ENCODE assay signal across 10 mouse cellular contexts in genomic region chr5:132186221-132186620, GRCm38 (mm10).
DNase-seq lines count a peak whose midpoint lies in the region; ATAC-seq and TF ChIP-seq lines count a peak whose summit lies in the region.
"Had no signal": no experiment of that assay in that cellular context is flagged by ENCODE, and none has a peak within 500 bp of the region (broad histone marks: within the 10 kb centered on the region; RNA-seq: fewer than 3 reads in every experiment).

No protein-coding gene starts in this region.

- H3K27me3 ChIP-seq in kidney, embryonic 16.5 days (ENCODE audit: insufficient read depth, low read length) = no peaks in the 10 kb centered on the region
- no peaks in the 10 kb centered on the region for H3K27me3 ChIP-seq in embryonic facial prominence, embryonic 11.5 days (ENCODE audit: control insufficient read depth, insufficient read depth, low read length)
- H3K27me3 ChIP-seq in forebrain, embryonic 13.5 days = no peaks in the 10 kb centered on the region
- no peaks in the 10 kb centered on the region for H3K27me3 ChIP-seq in limb, embryonic 14.5 days (ENCODE audit: control insufficient read depth, insufficient read depth, low read length)

- peak overlapping the region; percentile 63 for H3K27ac ChIP-seq in kidney, embryonic 16.5 days (ENCODE audit: low read length)
- H3K27ac ChIP-seq in embryonic facial prominence, embryonic 11.5 days (replicated peaks; ENCODE audit: low read depth, low read length) = 0 out of 2 replicates have a peak overlapping the region, but pooled peaks have one; percentile 23
- H3K27ac ChIP-seq in forebrain, embryonic 13.5 days = peak overlapping the region; percentile 23
- H3K27ac ChIP-seq in limb, embryonic 14.5 days (replicated peaks; ENCODE audit: low read depth, low read length) = no peak overlapping the region

- no peak overlapping the region for H3K4me3 ChIP-seq in kidney, embryonic 16.5 days (ENCODE audit: low read length)
- no peak overlapping the region for H3K4me3 ChIP-seq in embryonic facial prominence, embryonic 11.5 days (ENCODE audit: low read depth, low read length)
- no peak overlapping the region for H3K4me3 ChIP-seq in forebrain, embryonic 13.5 days
- no peak overlapping the region for H3K4me3 ChIP-seq in limb, embryonic 14.5 days (replicated peaks; ENCODE audit: low read length)

- no peaks in the 10 kb centered on the region for H3K9me3 ChIP-seq in kidney, embryonic 16.5 days (ENCODE audit: low read length)
- H3K9me3 ChIP-seq in embryonic facial prominence, embryonic 11.5 days (replicated peaks; ENCODE audit: control insufficient read depth, low read length) = no peaks in the 10 kb centered on the region
- no peaks in the 10 kb centered on the region for H3K9me3 ChIP-seq in forebrain, embryonic 13.5 days (replicated peaks)
- H3K9me3 ChIP-seq in limb, embryonic 14.5 days (ENCODE audit: control insufficient read depth, low read length) = no peaks in the 10 kb centered on the region

- no peak for DNase-seq in kidney, postnatal 10 days
- peak; percentile 72 for DNase-seq in embryonic facial prominence, embryonic 11.5 days (ENCODE audit: low spot score)
- no peak for DNase-seq in limb, embryonic 14.5 days (ENCODE audit: low spot score)
- DNase-seq in ovary, postnatal 36 days (ENCODE audit: low spot score) = no peak
- DNase-seq in cerebellum, postnatal 10 days = no peak
- DNase-seq: cerebellum, adult 8-10 months; kidney, postnatal 36 days had no signal

- peak overlapping the region; percentile 26 for H3K4me2 ChIP-seq in kidney, embryonic 16.5 days (replicated peaks; ENCODE audit: low read depth, low read length)
- no peak overlapping the region for H3K4me2 ChIP-seq in embryonic facial prominence, embryonic 11.5 days (ENCODE audit: low read depth, low read length)
- peak overlapping the region; percentile 1; the same call in 1 of the 2 replicates for H3K4me2 ChIP-seq in forebrain, embryonic 13.5 days
- 0 out of 2 replicates have a peak overlapping the region, but pooled peaks have one; percentile 4 for H3K4me2 ChIP-seq in limb, embryonic 14.5 days (replicated peaks; ENCODE audit: low read depth, low read length, severe bottlenecking)

- WGBS in kidney, embryonic 16.5 days = 6% methylated on average over 7 of the region's 7 CpGs
- 3% methylated on average over 7 of the region's 7 CpGs for WGBS in embryonic facial prominence, embryonic 11.5 days
- 9% methylated on average over 7 of the region's 7 CpGs for WGBS in forebrain, embryonic 13.5 days
- 41% methylated on average over 7 of the region's 7 CpGs for WGBS in limb, embryonic 14.5 days

- 0 out of 2 replicates have a peak overlapping the region, but pooled peaks have one; percentile 4 for H3K9ac ChIP-seq in kidney, embryonic 16.5 days (replicated peaks; ENCODE audit: low read length)
- no peak overlapping the region for H3K9ac ChIP-seq in embryonic facial prominence, embryonic 11.5 days (replicated peaks; ENCODE audit: low read length)
- H3K9ac ChIP-seq in forebrain, embryonic 13.5 days = peak overlapping the region; percentile 1; the same call in 1 of the 2 replicates
- H3K9ac ChIP-seq in limb, embryonic 14.5 days (ENCODE audit: low read depth, low read length, severe bottlenecking) = no peak overlapping the region

- peaks cover 47% of the 10 kb centered on the region for H3K4me1 ChIP-seq in kidney, embryonic 16.5 days (ENCODE audit: insufficient read depth, low read length)
- H3K4me1 ChIP-seq in embryonic facial prominence, embryonic 11.5 days (ENCODE audit: control insufficient read depth, insufficient read depth, low read length) = peaks cover 5% of the 10 kb centered on the region
- H3K4me1 ChIP-seq in forebrain, embryonic 13.5 days = peaks cover 76% of the 10 kb centered on the region
- H3K4me1 ChIP-seq in limb, embryonic 14.5 days (ENCODE audit: control insufficient read depth, insufficient read depth, low read length) = peaks cover 25% of the 10 kb centered on the region

- no peaks in the 10 kb centered on the region for H3K36me3 ChIP-seq in kidney, embryonic 16.5 days (ENCODE audit: insufficient read depth, low read length)
- no peaks in the 10 kb centered on the region for H3K36me3 ChIP-seq in embryonic facial prominence, embryonic 11.5 days (replicated peaks; ENCODE audit: control insufficient read depth, insufficient read depth, low read depth, low read length)
- H3K36me3 ChIP-seq in forebrain, embryonic 13.5 days (ENCODE audit: poor library complexity, severe bottlenecking) = no peaks in the 10 kb centered on the region
- no peaks in the 10 kb centered on the region for H3K36me3 ChIP-seq in limb, embryonic 14.5 days (ENCODE audit: control insufficient read depth, insufficient read depth, low read length)
- H3K36me3 ChIP-seq: G1E had no signal

- no peak for TF ChIP-seq POLR2A in limb, embryonic 14.5 days (IDR thresholded peaks at IDR 0.05; ENCODE audit: borderline replicate concordance, extremely low read depth, insufficient read depth, insufficient read length)

- ATAC-seq in kidney, embryonic 16.5 days (ENCODE audit: low FRiP score, low TSS enrichment) = no peak
- 0 out of 2 replicates have a peak, but pooled peaks have one; percentile 56 for ATAC-seq in embryonic facial prominence, embryonic 11.5 days (replicated peaks; ENCODE audit: insufficient number of reproducible peaks, low FRiP score, low TSS enrichment, low read depth)
- no peak for ATAC-seq in forebrain, embryonic 13.5 days
- no peak for ATAC-seq in limb, embryonic 14.5 days (ENCODE audit: low FRiP score, low read depth)

Comparison
In these comparisons a context has a peak if more than half of its experiments do, and no peak if none do; other contexts are left out.
1. H3K9ac ChIP-seq: peak in kidney, embryonic 16.5 days (single experiment) and forebrain, embryonic 13.5 days (single experiment); none in embryonic facial prominence, embryonic 11.5 days (single experiment) and limb, embryonic 14.5 days (single experiment).